Mouse (Mus musculus) kidney, postnatal 36 days (tissue): ENCODE data around the gene Tmem254c.
"Not testable (repeated sequence)": the region's sequence is repeated elsewhere in the genome, so short reads cannot be mapped to it uniquely, and the experiment has no call there.

ENCODE experiments used
- DNase-seq, 2 experiments: peaks; one replicate each; pipeline ENCODE4 v3.0.0; 2021 to 2022; ENCODE audit warnings: mixed read lengths in 2 of 2

Gene Tmem254c

DNA sequence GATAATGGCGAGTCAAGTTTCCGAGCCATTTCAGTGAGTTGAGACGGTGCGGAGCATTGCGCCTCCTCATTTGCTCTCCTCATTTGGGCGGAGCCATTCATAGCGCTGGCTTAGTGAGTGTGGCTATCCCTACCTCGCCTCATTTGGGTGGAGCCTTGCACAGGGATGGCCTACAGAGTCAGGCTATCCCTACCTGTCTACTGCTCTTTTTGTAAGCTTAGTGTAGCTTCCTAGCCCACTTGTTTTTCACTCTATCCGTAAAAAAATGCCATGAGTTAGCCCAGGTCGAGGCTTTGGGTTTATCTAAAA, at the start of gene Tmem254c:
Gene Tmem254c, minus strand, starts transcription at position 31 of the 309 bp plus-strand sequence.
- not testable (repeated sequence) for DNase-seq

- DNase-seq, result not testable (repeated sequence)
These were observed 30.5 kb upstream of the Tmem254c start for GRCm38 (mm10) chr14:26097622-26098021.

- not testable (repeated sequence) for DNase-seq
These were observed 14.8 kb upstream of the Tmem254c start, which contains the start of gene Cphx3 for GRCm38 (mm10) chr14:26081997-26082396. Cphx3 (plus strand) TSS chr14:26082297.

DNA sequence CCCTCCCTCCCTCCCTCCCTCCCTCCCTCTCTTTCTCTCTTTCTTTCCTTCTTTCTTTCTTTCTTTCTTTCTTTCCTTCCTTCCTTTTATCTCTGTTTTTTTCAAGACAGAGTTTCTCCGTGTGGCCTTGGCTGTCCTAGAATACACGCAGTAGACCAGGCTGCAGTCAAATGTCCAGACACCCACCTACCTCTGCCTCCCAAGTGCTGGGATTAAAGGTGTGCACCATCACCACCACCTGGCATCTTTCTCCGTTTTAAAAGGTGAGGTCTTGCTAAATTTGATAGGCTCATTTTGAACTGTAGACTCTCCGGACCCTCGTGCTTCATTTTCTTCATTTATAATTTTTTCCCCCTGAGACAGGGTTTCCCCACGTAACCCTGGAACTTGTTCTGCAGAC, 14.1 kb upstream of the Tmem254c start, which contains the start of gene Cphx2:
Gene Cphx2, plus strand, starts transcription at position 301 of the 400 bp plus-strand sequence.
- not testable (repeated sequence) for DNase-seq

DNA sequence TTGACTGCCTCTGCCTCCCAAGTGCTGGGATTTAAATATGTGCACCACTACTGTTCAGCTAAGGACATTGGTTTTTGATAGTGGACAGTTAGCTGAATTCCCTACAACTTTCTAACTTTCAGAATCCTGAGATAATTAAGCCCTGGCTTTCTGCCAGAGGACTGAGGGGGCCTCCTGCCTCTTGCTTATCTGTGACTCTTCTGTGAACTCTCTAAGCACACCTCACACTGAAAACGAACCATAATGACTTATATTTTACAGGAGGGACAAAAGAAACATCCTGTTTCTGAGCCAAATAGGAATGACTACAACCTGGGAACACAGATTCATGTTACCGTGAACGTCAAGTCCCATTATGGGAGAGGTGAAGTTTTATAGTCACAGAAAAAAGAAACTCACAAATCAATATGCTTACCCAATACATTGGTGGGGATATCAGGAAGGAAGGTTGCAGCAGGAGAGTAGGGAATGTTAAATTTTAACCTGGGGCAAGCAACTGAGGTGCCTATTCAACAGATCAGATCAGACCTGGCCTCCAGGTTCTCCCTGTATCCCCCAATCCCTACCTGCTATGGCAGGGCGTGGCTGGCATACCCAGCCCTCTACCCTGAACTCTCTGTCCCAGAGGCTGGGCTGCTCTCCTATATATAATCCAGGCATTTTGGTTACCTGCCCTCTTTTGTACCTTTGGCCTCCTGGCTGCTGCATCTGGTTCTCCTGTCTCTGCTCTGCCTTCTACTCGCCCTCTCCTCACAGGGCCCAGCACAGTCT, 9.7 kb upstream of the Tmem254c start:
- not testable (repeated sequence) for DNase-seq

DNA sequence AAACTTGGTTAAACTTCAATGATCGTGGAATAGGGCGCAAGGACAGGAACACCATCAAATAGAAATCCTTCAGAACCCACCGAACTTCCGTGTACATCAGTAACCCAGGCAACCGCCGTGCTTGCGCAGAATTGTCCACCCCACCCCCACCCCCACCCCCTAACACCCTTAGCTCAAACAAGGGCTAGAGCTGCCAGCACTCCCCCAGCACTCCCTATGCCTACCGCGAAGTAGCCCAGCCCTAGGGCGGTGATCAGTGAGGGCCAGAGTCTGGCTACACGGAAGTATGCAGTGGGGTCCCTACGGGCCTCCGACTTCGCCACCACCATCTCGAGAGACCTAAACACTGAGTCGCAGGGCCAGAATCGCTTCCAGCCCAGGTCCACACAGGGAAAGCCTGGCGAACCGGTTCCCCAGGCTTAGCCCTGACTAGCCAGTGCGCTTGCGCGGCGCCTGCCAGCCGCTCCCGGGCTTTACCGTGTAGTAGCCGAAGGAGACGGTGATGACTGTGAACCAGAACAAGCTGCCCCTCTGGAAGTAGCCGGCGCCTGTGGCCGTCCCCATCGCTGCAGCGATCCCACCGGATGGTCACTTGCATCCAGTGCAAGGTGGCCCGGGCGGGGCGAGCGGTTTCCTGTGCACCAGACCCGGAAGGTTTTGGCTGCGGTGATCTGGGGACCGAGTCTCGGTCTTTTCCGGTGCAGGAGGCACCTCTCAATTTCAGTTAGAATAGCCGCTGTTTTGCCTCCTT, 406 bp downstream of the Tmem254c start:
- not testable (repeated sequence) for DNase-seq

- DNase-seq, result not testable (repeated sequence)
These were observed 7.8 kb downstream of the Tmem254c start for GRCm38 (mm10) chr14:26059362-26059761.

DNA sequence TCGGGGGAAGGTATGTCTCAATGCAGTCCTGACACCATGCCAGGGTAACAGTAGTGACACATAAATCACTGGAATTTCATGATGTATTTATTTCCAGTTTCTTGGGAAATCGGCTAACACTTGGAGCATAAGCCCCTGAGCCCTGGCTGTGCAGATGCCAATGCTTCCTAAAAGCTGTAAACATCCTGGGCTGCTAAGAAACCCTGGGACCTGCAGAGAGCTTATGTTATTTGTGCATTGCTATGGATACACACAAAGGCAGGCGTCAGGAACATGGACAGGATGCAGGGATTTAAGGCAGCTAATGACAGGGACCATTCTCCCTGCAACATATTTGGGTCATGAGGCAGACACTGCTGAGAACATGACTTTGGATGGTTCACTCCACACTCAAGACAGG, 9.0 kb downstream of the Tmem254c start:
- not testable (repeated sequence) for DNase-seq

DNA sequence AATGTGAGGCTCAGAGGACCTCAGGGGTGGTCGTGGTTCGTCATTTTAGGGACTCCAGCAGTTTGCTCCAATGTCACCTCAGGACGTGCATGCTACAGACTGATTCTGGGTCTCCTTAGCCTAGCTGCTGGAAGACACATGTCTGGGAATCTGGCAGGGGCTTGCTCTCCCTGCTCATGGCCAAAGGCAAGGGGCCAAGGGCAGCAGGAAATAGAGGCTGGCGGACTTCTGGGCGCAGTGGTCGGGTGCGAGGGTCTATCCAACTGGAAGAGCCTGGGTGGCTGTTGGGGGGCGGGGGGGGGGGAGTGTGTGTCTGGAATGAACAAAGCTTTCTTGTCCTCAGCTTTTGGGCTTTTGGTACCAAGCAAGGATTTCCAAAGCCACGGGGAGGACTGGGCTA, 18.4 kb downstream of the Tmem254c start:
- not testable (repeated sequence) for DNase-seq

GRCm38 (mm10) chr14:26047026-26047425, 20.1 kb downstream of the Tmem254c start:
- DNase-seq, result not testable (repeated sequence)

- not testable (repeated sequence) for DNase-seq
These were observed 22.1 kb downstream of the Tmem254c start for GRCm38 (mm10) chr14:26045007-26045406.

DNA sequence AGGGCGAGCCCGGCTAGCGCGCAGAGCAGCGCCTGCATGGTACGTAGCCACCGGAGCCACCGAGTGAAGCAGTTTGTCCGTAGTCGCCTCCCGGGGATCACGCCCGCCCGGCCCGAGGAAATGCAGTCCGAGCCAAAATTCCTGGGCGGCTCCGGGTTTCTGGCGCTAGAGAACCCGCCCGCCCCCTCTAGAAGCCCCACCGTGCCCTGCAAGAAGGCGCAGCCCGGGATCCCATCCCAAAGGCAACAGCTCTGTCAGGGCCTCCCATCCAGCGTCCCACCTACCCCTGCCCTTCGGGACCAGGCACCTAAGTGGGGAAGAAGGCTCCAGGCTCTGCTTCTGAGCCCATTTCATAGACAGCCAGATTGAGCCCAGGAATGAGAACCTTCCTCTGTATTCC, 24.5 kb downstream of the Tmem254c start, which contains the start of gene Gm9780:
Gene Gm9780, minus strand, starts transcription at position 101 of the 400 bp plus-strand sequence.
- DNase-seq, result not testable (repeated sequence)

DNA sequence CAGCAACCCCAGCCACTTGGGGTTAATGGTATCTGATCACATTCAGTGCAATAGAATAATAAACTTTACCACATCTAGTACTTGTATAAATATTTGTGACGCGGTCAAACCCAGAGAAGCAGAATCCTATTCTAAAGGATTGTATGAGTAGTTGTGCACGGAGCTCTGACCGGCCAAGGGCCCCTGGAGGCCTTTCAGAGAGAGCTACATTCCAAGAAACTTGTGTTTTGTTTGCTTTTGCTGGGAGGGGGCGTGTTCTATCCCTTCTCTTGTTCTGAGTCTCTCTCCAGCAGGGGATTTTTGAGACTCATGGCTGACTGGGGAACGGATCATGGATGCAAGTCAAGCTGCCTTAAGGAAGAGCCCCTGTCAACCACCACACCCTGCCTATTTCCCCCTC, 31.7 kb downstream of the Tmem254c start:
- DNase-seq, result not testable (repeated sequence)

DNA sequence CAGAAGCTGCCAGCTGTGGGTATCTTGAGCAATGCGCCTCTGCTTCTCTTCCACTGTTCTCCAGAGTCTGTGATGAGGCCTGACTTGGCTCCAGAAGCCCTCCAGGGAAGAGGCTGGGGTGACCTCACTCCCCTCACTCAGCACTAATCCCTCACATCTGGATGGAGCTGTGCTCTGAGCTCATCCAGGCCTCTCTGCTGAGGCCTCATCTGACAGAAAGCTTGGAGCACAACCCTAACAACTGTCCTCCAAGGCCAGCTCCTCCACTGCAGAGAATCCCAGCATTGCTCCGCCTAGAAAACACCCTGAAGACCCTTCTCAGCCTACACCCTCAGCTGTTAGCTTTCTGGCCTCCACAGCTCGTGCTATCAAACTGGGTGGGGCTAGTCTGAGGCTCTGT, 32.8 kb downstream of the Tmem254c start:
- not testable (repeated sequence) for DNase-seq

DNA sequence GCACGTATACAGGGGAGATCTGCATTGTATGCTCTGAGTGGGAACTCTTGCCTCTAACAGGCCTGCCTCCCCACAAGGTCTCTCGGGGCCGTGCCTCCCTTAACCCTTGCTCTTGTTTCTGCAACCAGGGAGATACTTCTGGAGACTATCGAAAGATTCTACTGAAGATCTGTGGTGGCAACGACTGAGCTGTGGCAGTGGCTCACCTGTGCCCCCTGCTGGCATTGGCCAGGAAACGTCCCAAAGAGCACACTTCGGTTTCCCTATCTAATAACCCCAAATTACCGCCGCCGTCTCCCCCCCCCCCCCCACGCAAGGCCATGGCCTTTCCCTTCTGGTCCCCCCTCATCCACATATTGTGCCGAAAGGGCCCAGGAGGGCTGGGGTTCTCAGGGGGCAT, 41.5 kb downstream of the Tmem254c start:
- not testable (repeated sequence) for DNase-seq

DNA sequence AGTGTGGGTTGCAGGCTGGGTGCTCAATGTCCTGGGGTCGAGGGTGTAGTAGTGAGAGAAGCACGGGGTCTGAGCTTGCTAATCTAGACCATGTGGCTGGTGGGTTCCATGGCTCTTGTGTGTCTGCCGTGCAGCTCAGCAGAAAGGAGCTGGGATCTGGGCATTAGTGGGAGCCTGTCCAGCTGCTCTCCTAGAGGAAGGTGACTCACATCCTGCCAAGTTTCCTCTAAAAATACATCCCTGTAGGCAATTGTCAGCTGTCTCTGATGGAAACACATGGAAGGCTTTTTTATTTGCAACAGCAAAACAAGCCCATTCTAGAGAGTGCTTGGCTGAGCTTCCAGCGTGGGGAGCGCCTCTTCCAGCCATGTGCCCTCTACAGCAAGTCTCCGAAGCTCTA, 44.3 kb downstream of the Tmem254c start:
- not testable (repeated sequence) for DNase-seq

DNA sequence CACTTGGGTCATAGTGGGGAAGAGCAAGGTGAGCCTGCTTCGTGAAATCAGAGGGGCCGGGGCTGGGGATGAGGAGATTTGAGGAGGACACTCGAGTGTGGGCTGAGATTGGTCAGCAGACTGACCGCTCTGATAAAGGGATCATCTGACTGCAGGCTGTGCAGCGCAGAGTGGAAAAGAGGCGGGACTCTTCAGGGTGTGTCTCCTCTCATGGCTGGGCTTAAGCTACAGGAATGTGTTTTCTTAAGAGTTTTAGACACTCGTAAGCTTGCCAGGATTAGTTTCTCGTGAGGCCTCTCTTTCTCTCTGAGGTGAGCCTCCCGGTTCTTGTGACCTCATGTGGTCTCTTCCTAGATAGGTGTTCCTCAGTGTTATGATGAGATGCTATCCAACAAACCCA, 45.6 kb downstream of the Tmem254c start:
- not testable (repeated sequence) for DNase-seq

GRCm38 (mm10) chr14:26016414-26016813, 50.7 kb downstream of the Tmem254c start:
- DNase-seq, result not testable (repeated sequence)
